In the genomic region with DNA sequence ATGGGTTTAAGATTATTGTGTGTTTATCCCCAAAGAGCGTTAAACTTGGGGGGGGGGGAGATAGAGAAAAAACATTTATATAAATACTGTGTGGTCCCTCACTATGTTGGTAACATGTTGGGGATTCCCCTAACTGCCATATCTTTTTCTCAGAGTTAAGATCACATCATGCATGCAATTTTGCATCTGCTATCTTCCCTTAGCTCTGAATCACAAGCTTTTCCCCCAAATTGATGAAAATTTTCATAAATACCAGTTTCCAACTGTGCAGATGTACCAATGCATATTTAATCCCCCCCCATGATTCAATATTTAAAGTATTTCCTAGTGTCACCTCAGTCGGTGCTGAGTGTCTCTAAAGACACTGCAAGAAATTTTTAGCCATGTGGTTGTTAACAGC, we compare ENCODE assay signal across 18 mouse cellular contexts. TPM values are rescaled to one million over a fixed set of nuclear protein-coding genes. Genes with fewer than 3 reads are reported as not detected.
"Had no signal": no experiment of that assay in that cellular context is flagged by ENCODE, and none has a peak within 500 bp of the region (broad histone marks: within the 10 kb centered on the region; RNA-seq: fewer than 3 reads in every experiment).

No protein-coding gene starts in this region.

- DNase-seq: retina, postnatal 1 day; right cerebral cortex, adult 18-20 months; right cerebral cortex, postnatal 14 days; right cerebral cortex, postnatal 25 days; right cerebral cortex, postnatal 4 days; spleen, adult 18-20 months; thymus, adult 18-20 months; thymus, adult 2 months; thymus, postnatal 14 days; thymus, postnatal 25 days; thymus, postnatal 36 days had no signal

- H3K4me2 ChIP-seq: neural tube, embryonic 12.5 days; neural tube, embryonic 13.5 days; neural tube, embryonic 15.5 days; stomach, embryonic 15.5 days had no signal

- H3K9me3 ChIP-seq: neural tube, embryonic 12.5 days; neural tube, embryonic 13.5 days; neural tube, embryonic 15.5 days; stomach, embryonic 15.5 days had no signal

- H3K27ac ChIP-seq: neural tube, embryonic 12.5 days; neural tube, embryonic 13.5 days; neural tube, embryonic 15.5 days; stomach, embryonic 15.5 days; stomach, postnatal 0 days had no signal

- H3K9ac ChIP-seq: neural tube, embryonic 12.5 days; neural tube, embryonic 13.5 days; neural tube, embryonic 15.5 days; stomach, embryonic 15.5 days had no signal

- H3K4me3 ChIP-seq: neural tube, embryonic 12.5 days; neural tube, embryonic 13.5 days; neural tube, embryonic 15.5 days; stomach, embryonic 15.5 days had no signal

- H3K36me3 ChIP-seq: neural tube, embryonic 12.5 days; neural tube, embryonic 13.5 days; neural tube, embryonic 15.5 days; stomach, embryonic 15.5 days had no signal

- H3K4me1 ChIP-seq: neural tube, embryonic 12.5 days; neural tube, embryonic 13.5 days; neural tube, embryonic 15.5 days; stomach, embryonic 15.5 days had no signal

- H3K27me3 ChIP-seq: neural tube, embryonic 12.5 days; neural tube, embryonic 13.5 days; neural tube, embryonic 15.5 days; stomach, embryonic 15.5 days had no signal

RNA-seq across cellular contexts. Expression of a gene that starts 11.8 kb away (rescaled TPM):
- polyA plus RNA-seq: neural tube, embryonic 11.5 days; neural tube, embryonic 14.5 days had no signal
